Mouse (Mus musculus) bone marrow, adult 2 months (tissue): ENCODE results near the gene Dok5. TPM values are rescaled to one million over a fixed set of nuclear protein-coding genes. Genes with fewer than 3 reads are reported as not detected.

ENCODE experiments used
- H3K27ac ChIP-seq: fragments of 200-500 bp; 2 replicates; pipeline ENCODE4 v1.5.1; 2012; ENCODE audit warnings: low read depth, mild to moderate bottlenecking, control low read depth, inconsistent platforms, low read length; ENCODE audit not compliant: control insufficient read depth, poor library complexity, insufficient read depth
- H3K4me1 ChIP-seq: fragments of 200-500 bp; 2 replicates; pipeline ENCODE4 v1.6.1; 2011; ENCODE audit warnings: low read length; ENCODE audit not compliant: control insufficient read depth, insufficient read depth
- H3K4me3 ChIP-seq: fragments of 200-500 bp; replicated peaks from 2 replicates; pipeline ENCODE3; 2011; ENCODE audit warnings: mild to moderate bottlenecking, low read depth, low read length, control low read depth; ENCODE audit not compliant: control insufficient read depth
- CTCF ChIP-seq: fragments of 200-500 bp; IDR thresholded peaks from 2 replicates; pipeline ENCODE4 v1.5.1; 2011; ENCODE audit warnings: low read length, control low read depth; ENCODE audit not compliant: control insufficient read depth, insufficient read depth
- POLR2A ChIP-seq: fragments of 200-500 bp; IDR thresholded peaks from 2 replicates; pipeline ENCODE4 v1.6.1; 2011; ENCODE audit warnings: low read depth, mild to moderate bottlenecking, control low read depth, low read length, borderline replicate concordance; ENCODE audit not compliant: control insufficient read depth
- WGBS: fragments of 180-500 bp; shearing (Covaris S2); methylation state at CpG from one replicate; pipeline ENCODE4 v1.1.7; 2018; 5-methylcytosine and 5-hydroxymethylcytosine counted together
- polyA plus RNA-seq: library from polyadenylated mRNA; stranded (reverse); fragments of >200 nt; gene quantifications from 2 replicates; pipeline ENCODE4 v1.2.4, GENCODE M21; 2011; ENCODE audit warnings: low replicate concordance; ENCODE audit not compliant: missing spikeins, insufficient read depth, insufficient read length

Gene Dok5
- polyA plus RNA-seq, 1 experiment: not detected

DNA sequence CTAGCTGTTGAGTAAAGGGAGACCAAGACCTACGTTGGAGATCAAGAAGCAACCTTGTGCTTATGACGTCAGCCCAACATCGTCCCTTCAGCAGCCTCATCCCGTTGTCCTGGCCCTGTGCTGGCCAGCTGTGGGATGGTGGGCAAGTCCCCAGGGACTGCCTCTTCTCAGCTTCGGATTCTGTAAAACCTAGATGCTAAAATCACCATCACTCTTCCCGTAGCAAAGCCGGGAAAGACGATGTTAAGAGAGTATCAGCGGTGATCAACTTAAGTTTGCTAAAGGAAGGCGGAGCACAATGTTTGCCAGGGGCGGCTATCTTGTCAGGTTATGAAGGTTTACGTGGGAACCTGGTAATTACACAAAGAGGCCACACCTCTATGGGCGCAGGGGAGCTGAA lies 826 bp upstream of the Dok5 start:
- no peak overlapping the region for H3K4me3 ChIP-seq
- no peak overlapping the region for H3K27ac ChIP-seq
- TF ChIP-seq CTCF (no peak), POLR2A (no peak)
- H3K4me1 ChIP-seq: no peaks in the 10 kb centered on the region
- WGBS: 56% methylated on average over 13 of the region's 13 CpGs

DNA sequence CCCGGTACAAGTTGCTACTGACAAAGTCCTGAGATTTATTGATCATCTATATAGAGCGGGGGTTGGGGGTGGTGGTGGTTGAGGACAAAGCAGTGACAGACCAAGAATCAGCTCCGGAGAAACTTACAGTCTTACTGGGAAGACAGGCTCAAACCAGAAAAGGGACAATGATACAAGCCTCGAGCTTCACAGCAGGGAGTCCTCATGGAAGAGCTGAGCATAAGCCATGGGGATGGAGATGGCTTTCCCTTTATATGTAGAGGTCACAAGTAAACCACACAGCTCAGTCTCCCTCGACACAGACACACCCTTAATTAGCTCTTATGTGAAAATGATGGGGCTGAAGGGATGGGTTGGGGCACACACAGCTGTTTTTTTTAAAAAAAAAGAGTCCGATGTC lies 402 bp upstream of the Dok5 start:
- H3K27ac ChIP-seq: no peak overlapping the region
- no peaks in the 10 kb centered on the region for H3K4me1 ChIP-seq
- H3K4me3 ChIP-seq: no peak overlapping the region
- whole genome bisulfite sequencing: 20% methylated on average over 6 of the region's 6 CpGs
- TF ChIP-seq CTCF: no peak
- TF ChIP-seq POLR2A: no peak

DNA sequence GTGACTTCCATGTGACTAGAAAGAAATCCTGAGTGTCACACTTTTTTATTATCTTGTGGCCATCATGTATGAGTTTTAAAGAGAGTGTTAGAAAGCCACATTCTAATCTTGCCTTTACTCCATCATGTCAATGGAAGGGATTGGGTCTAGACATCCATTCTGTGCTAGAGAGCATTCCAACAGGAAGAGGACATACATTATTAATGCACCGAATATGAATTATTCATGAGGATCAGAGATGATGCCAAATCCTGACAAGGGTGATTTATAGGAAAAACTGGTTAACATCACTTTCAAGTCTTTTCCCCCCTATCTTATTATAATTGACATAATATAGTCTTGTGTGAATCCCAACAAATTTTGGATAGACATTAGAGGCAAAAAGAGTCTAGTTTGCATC lies 2.1 kb downstream of the Dok5 start:
- H3K27ac ChIP-seq: no peak overlapping the region
- H3K4me1 ChIP-seq: no peaks in the 10 kb centered on the region
- TF ChIP-seq CTCF (no peak), POLR2A (no peak)
- no peak overlapping the region for H3K4me3 ChIP-seq
- WGBS: 77% methylated on average over 1 of the region's 1 CpGs

DNA sequence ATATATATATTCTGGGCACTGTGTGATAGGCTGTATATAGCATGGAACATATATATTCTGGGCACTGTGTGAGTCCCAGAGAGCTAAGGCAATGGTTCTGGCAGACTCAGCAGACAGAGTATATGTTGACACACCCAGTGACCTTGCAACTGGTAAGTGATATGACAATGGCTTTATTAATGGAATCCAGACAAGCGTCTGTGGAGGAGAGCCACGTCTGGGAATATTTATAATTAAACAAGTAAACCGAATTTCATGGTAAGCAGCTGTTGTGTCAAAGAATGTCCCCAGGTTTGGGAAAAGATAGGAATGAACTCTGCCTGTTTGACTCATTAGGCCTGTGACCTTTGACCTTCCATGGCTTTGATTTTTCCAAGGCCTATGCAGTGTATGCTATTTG lies 2.8 kb downstream of the Dok5 start:
- Histone ChIP-seq H3K4me3 (no peak overlapping the region), H3K4me1 (no peaks in the 10 kb centered on the region), H3K27ac (no peak overlapping the region)
- 67% methylated on average over 3 of the region's 3 CpGs for WGBS
- no peak for TF ChIP-seq CTCF
- no peak for TF ChIP-seq POLR2A

DNA sequence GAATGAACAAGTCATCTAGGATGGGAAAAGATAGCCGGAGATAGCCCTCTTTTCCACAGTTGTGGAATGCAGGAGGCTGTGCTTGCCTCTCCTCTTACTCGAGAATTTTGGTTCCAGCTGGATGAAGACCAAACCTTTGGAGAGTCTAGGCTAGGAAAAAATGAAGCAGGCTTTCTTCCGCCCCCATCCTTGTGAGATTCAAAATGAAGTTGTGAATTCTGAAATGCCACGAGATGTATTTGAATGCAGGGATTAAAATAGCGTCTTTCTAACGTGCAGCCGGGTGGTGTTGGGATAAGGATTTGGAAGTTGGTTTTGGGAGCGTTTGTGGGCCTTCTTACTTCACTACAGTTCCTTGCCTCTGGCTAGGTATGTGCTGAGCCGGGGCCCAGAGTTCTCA lies 6.8 kb downstream of the Dok5 start:
- 78% methylated on average over 9 of the region's 9 CpGs for WGBS
- no peak overlapping the region for H3K4me3 ChIP-seq
- H3K27ac ChIP-seq: no peak overlapping the region
- TF ChIP-seq CTCF: no peak
- no peak for TF ChIP-seq POLR2A
- H3K4me1 ChIP-seq: no peaks in the 10 kb centered on the region

DNA sequence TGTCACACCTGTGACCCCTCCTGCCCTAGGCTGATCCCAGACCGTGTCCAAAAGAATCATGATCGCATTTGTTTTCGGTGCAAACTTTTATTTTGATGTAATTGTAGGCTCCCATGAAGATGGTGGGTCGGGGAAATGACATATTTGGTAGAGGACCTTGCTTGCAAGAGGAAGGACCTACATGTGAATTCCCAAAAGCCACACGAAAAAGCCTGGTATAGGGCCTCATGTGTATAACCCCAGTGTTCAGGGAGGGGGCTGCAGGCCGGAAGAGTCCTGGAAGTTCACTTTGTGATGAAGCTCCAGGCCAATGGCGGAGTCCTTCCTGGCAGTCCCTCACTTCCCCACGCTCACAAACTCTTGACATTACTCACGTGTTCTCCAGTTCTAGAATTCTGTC lies 7.3 kb downstream of the Dok5 start:
- no peak overlapping the region for H3K27ac ChIP-seq
- no peaks in the 10 kb centered on the region for H3K4me1 ChIP-seq
- no peak for TF ChIP-seq CTCF
- TF ChIP-seq POLR2A: no peak
- no peak overlapping the region for H3K4me3 ChIP-seq
- WGBS: 75% methylated on average over 9 of the region's 9 CpGs

DNA sequence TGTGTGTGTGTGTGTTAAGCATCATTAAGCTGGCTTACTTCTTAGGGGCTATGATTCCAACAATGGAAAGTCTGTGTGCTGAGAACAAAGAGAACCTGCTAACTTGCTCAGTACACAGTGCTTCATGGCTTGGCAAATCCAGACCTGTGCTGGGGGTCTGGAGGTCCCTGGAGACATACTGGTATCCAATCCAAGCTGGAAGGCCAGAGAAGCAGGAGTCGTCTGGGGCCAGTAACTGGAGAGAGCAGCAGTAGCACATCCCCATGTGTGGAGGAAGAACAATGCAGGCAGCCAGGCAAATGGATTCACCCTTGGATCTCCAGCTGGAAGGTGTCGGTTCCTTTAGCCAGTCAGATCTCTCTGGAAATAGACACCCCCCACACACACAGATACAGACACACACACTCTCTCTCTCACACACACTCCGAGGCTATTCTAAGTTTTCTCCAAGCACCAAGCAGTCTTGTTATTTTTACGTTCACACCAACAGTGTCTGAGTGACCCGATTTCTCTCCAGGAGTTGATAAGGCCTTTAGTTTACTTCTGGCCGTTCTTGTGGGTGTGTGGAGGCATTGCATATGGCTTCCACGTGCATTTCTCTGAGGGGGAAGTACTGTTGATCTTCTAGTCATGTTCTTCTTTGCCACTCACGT lies 8.2 kb downstream of the Dok5 start:
- WGBS: 73% methylated on average over 8 of the region's 8 CpGs
- no peak overlapping the region for H3K4me3 ChIP-seq
- no peak overlapping the region for H3K27ac ChIP-seq
- TF ChIP-seq POLR2A (no peak), CTCF (no peak)
- H3K4me1 ChIP-seq: no peaks in the 10 kb centered on the region

DNA sequence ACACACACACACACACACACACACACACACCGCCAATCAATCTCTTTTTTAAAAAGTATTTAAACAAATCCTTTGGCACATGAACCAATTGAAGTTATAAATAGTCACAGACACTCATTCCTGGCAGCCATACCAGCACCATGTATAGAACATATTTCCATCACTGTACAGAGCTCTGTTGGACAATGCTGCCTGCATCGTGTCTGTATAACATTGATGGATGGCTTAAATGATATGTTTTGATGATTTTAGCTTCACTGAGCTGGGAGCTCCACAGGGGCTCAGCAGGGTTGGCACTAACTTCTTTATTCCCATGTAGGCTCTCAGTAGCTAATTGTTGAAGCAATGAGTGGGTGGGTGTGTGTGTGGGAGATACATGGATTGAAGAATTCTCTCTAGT lies 11.9 kb downstream of the Dok5 start:
- Histone ChIP-seq H3K4me1 (no peaks in the 10 kb centered on the region), H3K4me3 (no peak overlapping the region), H3K27ac (no peak overlapping the region)
- 81% methylated on average over 2 of the region's 2 CpGs for WGBS
- no peak for TF ChIP-seq CTCF
- TF ChIP-seq POLR2A: no peak

DNA sequence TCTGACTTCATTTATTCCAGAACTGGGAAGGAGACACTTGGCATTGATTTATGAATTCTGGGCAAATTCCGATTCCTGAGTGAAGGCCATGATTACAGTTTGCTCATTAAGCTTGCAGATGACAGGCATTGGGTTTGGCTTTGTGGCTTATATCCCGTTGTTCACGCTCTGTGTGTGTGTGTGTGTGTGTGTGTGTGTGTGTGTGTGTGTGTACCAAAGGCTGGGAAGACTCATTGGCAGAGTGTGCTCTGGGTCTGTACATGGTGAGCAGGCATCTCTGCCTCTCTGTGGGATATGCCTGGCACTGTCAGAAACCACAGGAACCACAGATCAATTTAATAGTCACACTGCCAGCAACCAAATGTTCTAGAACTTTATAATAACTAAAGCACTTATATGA lies 17.3 kb downstream of the Dok5 start:
- WGBS: 82% methylated on average over 3 of the region's 3 CpGs
- Histone ChIP-seq H3K4me3 (no peak overlapping the region), H3K27ac (no peak overlapping the region), H3K4me1 (no peaks in the 10 kb centered on the region)
- no peak for TF ChIP-seq CTCF
- no peak for TF ChIP-seq POLR2A
